Mouse (Mus musculus) urinary bladder, postnatal 36 days (tissue): ENCODE results near the gene Impdh1.
"Not testable (repeated sequence)": the region's sequence is repeated elsewhere in the genome, so short reads cannot be mapped to it uniquely, and the experiment has no call there.

ENCODE experiments used
- DNase-seq, 2 experiments: peaks; one replicate each; pipeline ENCODE4 v3.0.0; 2022; ENCODE audit warnings: low spot score in 2 of 2, mixed read lengths in 1 of 2

Impdh1 gene

GRCm38 (mm10) chr6:29215881-29216501 lies at the start of gene Impdh1:
Impdh1 (minus strand) TSS chr6:29216364.
- DNase-seq, result peak; percentile 69 to 77

GRCm38 (mm10) chr6:29264456-29264781 lies 48.3 kb upstream of the Impdh1 start:
- DNase-seq, result no peak

GRCm38 (mm10) chr6:29263650-29264455 lies 47.7 kb upstream of the Impdh1 start:
- DNase-seq, result peak in 1 of 2 experiments; percentile 62

GRCm38 (mm10) chr6:29261831-29262230 lies 45.7 kb upstream of the Impdh1 start:
- no peak for DNase-seq

GRCm38 (mm10) chr6:29259418-29259817 lies 43.3 kb upstream of the Impdh1 start:
- DNase-seq, result no peak

GRCm38 (mm10) chr6:29247072-29247471 lies 30.9 kb upstream of the Impdh1 start:
- no peak for DNase-seq

GRCm38 (mm10) chr6:29246585-29246984 lies 30.4 kb upstream of the Impdh1 start:
- peak; percentile 25 to 29 for DNase-seq

- no peak for DNase-seq
Observed at GRCm38 (mm10) chr6:29246183-29246582, 30.0 kb upstream of the Impdh1 start.

GRCm38 (mm10) chr6:29245272-29246120 lies 29.3 kb upstream of the Impdh1 start:
- no peak for DNase-seq

- no peak for DNase-seq
Observed at GRCm38 (mm10) chr6:29242265-29242664, 26.1 kb upstream of the Impdh1 start.

- DNase-seq, result no peak
Observed at GRCm38 (mm10) chr6:29241697-29242096, 25.5 kb upstream of the Impdh1 start.

GRCm38 (mm10) chr6:29240806-29241205 lies 24.6 kb upstream of the Impdh1 start:
- DNase-seq, result peak in 1 of 2 experiments; percentile 24

- no peak for DNase-seq
Observed at GRCm38 (mm10) chr6:29234272-29234671, 18.1 kb upstream of the Impdh1 start.

GRCm38 (mm10) chr6:29233710-29234109 lies 17.5 kb upstream of the Impdh1 start:
- DNase-seq, result no peak

- DNase-seq, result no peak
Observed at GRCm38 (mm10) chr6:29232321-29232720, 16.2 kb upstream of the Impdh1 start.

GRCm38 (mm10) chr6:29231799-29232198 lies 15.6 kb upstream of the Impdh1 start:
- DNase-seq, result no peak

- DNase-seq, result no peak
Observed at GRCm38 (mm10) chr6:29230386-29230785, 14.2 kb upstream of the Impdh1 start.

- no peak for DNase-seq
Observed at GRCm38 (mm10) chr6:29229265-29229913, 13.2 kb upstream of the Impdh1 start.

- not testable (repeated sequence) for DNase-seq
Observed at GRCm38 (mm10) chr6:29217717-29218116, 1.6 kb upstream of the Impdh1 start.

GRCm38 (mm10) chr6:29215181-29215580 lies 983 bp downstream of the Impdh1 start:
- no peak for DNase-seq

- no peak for DNase-seq
Observed at GRCm38 (mm10) chr6:29214776-29215175, 1.4 kb downstream of the Impdh1 start.

- DNase-seq, result no peak
Observed at GRCm38 (mm10) chr6:29214245-29214644, 1.9 kb downstream of the Impdh1 start.
